Mouse (Mus musculus): ENCODE data around the gene Sigmar1.
"Not testable (repeated sequence)": the region's sequence is repeated elsewhere in the genome, so short reads cannot be mapped to it uniquely, and the experiment has no call there.

DNA sequence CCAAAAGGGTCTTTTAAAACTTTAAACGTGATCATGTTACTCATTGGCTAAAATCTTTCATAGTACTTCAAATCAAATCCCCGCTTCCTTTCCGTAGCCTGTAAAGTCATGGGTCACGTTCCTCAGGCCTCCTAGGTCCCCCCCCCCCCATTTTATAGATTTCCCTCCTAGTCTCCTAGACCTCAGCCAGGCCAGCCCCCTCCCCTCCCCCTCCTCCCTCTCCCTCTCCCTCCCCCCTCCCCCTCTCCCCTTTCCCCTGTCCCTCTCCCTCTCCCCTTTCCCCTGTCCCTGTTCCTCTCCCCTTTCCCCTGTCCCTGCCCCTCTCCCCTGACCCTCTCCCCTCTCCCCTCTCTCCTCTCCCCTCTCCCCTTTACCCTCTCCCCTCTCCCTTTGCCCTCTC, 26.8 kb upstream of the Sigmar1 start:
- TF ChIP-seq POLR2A (IDR thresholded peaks at IDR 0.05; ENCODE audit: insufficient read depth, low read depth, low read length); CTCF (IDR thresholded peaks at IDR 0.05); EP300 (IDR thresholded peaks at IDR 0.05; ENCODE audit: insufficient read depth, low read depth, low read length): not testable (repeated sequence)
